Mouse (Mus musculus) CH12.LX (cell line): ENCODE measurements at regions not wholly inside any gene's neighbourhood (a gene's known extent, or its start where the extent isn't known, plus 50 kb on each side); places are given as distances from the start of the nearest gene placed in this dataset.

Experiments
- DNase-seq: peaks from one replicate; pipeline ENCODE4 v3.0.0-alpha.2; 2013; ENCODE audit errors: extremely low read depth
- H3K27ac ChIP-seq: 2 replicates; pipeline ENCODE4 v1.5.1; 2012; ENCODE audit warnings: low read depth, mild to moderate bottlenecking, control low read depth, moderate library complexity; ENCODE audit not compliant: insufficient read depth
- H3K27me3 ChIP-seq: replicated peaks from 2 replicates; pipeline ENCODE3; 2012; ENCODE audit warnings: inconsistent platforms
- H3K36me3 ChIP-seq, 2 experiments: replicated peaks in 1 of 2; 2 replicates each; pipeline versions ENCODE3 to v1.6.1; 2012; ENCODE audit warnings: inconsistent platforms in 1 of 2, low read length in 1 of 2, mild to moderate bottlenecking in 1 of 2, mixed read lengths in 1 of 2, moderate library complexity in 1 of 2; ENCODE audit not compliant: control insufficient read depth in 1 of 2, insufficient read depth in 1 of 2
- H3K4me1 ChIP-seq, 2 experiments: 2 replicates each; pipeline ENCODE4 v1.6.1; 2012; ENCODE audit warnings: inconsistent platforms in 1 of 2, moderate library complexity in 1 of 2; ENCODE audit not compliant: insufficient read depth in 2 of 2, control insufficient read depth in 1 of 2
- H3K4me2 ChIP-seq: 2 replicates; pipeline ENCODE4 v1.6.1; 2012; ENCODE audit warnings: low read depth, mild to moderate bottlenecking, control low read depth; ENCODE audit not compliant: poor library complexity, insufficient read depth, severe bottlenecking
- H3K4me3 ChIP-seq, 3 experiments: fragments of 150-350 bp in 1 of 3; sonication (generic) in 1 of 3; replicated peaks in 1 of 3; 2 replicates each; pipeline versions ENCODE3 to v1.5.1; 2011 to 2012; ENCODE audit warnings: low read depth in 2 of 3, low read length in 2 of 3, mild to moderate bottlenecking in 2 of 3, moderate library complexity in 2 of 3, control low read depth in 1 of 3, improper control_type of control experiment in 1 of 3, inconsistent platforms in 1 of 3, mixed read lengths in 1 of 3; ENCODE audit not compliant: poor library complexity in 1 of 3
- H3K79me2 ChIP-seq: replicated peaks from 2 replicates; pipeline ENCODE4 v1.6.1; 2012; ENCODE audit warnings: mild to moderate bottlenecking, moderate library complexity; ENCODE audit not compliant: control insufficient read depth, poor library complexity, insufficient read depth, severe bottlenecking; ENCODE audit errors: extremely low read depth
- H3K9ac ChIP-seq: 2 replicates; pipeline ENCODE4 v1.6.1; 2012; ENCODE audit warnings: low read depth, mild to moderate bottlenecking, control low read depth, moderate library complexity; ENCODE audit not compliant: insufficient read depth
- H3K9me3 ChIP-seq: replicated peaks from 2 replicates; pipeline ENCODE3; 2012; ENCODE audit warnings: low read length, inconsistent platforms, mixed read lengths
- GABPA ChIP-seq: IDR thresholded peaks from 2 replicates; pipeline ENCODE4 v1.6.1; 2012; ENCODE audit warnings: low read depth, low read length, improper control_type of control experiment, inconsistent platforms; ENCODE audit not compliant: insufficient replicate concordance
- JUN ChIP-seq: IDR thresholded peaks from 2 replicates; pipeline ENCODE4 v1.6.1; 2011; ENCODE audit warnings: low read depth, mild to moderate bottlenecking, low read length, improper control_type of control experiment, moderate library complexity; ENCODE audit not compliant: insufficient read depth
- MAFK ChIP-seq: IDR thresholded peaks from 2 replicates; pipeline ENCODE4 v1.6.1; 2011; ENCODE audit warnings: low read length, improper control_type of control experiment; ENCODE audit not compliant: insufficient replicate concordance
- MXI1 ChIP-seq: IDR thresholded peaks from 2 replicates; pipeline ENCODE4 v1.6.1; 2011; ENCODE audit warnings: mild to moderate bottlenecking, low read depth, low read length, improper control_type of control experiment
- NRF1 ChIP-seq: IDR thresholded peaks from 2 replicates; pipeline ENCODE4 v1.6.1; 2014; ENCODE audit warnings: low read depth, mild to moderate bottlenecking, inconsistent platforms, low read length, improper control_type of control experiment, moderate library complexity
- RAD21 ChIP-seq: IDR thresholded peaks from 2 replicates; pipeline ENCODE4 v1.6.1; 2011; ENCODE audit warnings: low read depth, mild to moderate bottlenecking, low read length, improper control_type of control experiment, moderate library complexity
- SIN3A ChIP-seq: IDR thresholded peaks from 2 replicates; pipeline ENCODE4 v1.6.1; 2012; ENCODE audit warnings: low read length, improper control_type of control experiment, inconsistent platforms
- UBTF ChIP-seq: IDR thresholded peaks from 2 replicates; pipeline ENCODE4 v1.6.1; 2012; ENCODE audit warnings: low read depth, mild to moderate bottlenecking, inconsistent platforms, low read length, improper control_type of control experiment, moderate library complexity
- dilution Hi-C: fragments of 300-500 bp; cut with MboI; formaldehyde crosslinking; loops from 2 replicates; pipeline ENCODE4 v1.14.3; 2020; ENCODE audit warnings: low sequenced_read_pairs; ENCODE audit not compliant: extremely low pct_unique_long_range_greater_than_20kb, extremely low pct_ligation_motif_present
- in situ Hi-C: fragments of 300-500 bp; cut with MboI; formaldehyde crosslinking; loops from 3 replicates; pipeline ENCODE4 v1.14.3; 2019; ENCODE audit warnings: low sequenced_read_pairs, low pct_ligation_motif_present, low pct_unique_long_range_greater_than_20kb, mixed read lengths

DNA sequence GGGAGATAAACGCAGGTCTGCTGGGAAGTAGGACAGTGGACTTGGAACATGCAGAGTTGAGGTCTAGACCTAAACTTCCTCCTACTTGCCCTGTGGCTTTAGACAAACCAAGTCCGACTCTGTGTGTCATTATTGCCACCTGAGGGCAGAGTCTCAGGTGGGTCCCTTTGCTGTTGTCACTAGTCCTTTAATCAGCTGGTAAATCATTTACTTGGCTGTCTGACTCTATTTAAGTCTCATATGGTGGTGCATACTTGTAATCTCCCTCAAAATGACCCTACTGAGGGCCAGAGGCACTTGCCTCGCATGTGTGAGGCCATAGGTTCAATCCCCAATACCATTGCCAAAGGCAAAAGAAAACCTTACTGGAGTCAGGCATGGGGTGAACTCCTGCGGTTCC lies 62.7 kb upstream of the Itga11 start:
- H3K79me2 ChIP-seq: no peaks in the 10 kb centered on the region
- DNase-seq: no peak
- in situ Hi-C loops (no loop called here), dilution Hi-C loops (no loop called here)
- no peaks in the 10 kb centered on the region for H3K36me3 ChIP-seq
- peaks cover 11% of the 10 kb centered on the region for H3K27me3 ChIP-seq
- H3K9me3 ChIP-seq: peaks cover 6% of the 10 kb centered on the region
- H3K27ac ChIP-seq: no peak overlapping the region
- H3K4me1 ChIP-seq: no peaks in the 10 kb centered on the region
- no peak overlapping the region for H3K4me3 ChIP-seq
- TF ChIP-seq UBTF: no peak
- no peak overlapping the region for H3K4me2 ChIP-seq
- no peak overlapping the region for H3K9ac ChIP-seq

DNA sequence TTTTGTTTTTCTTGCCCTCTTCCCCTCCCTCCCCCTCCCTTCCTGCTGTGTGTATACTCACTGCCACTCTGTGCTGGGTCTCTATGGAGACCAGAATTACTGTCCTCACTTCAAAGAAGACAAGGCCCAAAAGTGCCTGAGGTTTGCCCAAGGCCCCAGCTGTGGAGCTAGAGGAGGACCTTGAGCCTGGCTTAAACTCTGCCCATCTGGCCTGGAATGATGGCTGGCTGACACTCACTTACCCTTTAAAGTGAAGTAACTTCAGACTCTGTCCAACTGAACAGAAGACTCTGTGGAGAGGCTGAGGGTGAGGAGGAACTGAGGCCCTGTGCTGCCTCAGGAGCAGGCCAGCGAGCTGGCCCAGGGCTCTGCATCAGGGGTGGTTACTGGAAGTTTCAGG lies 61.8 kb upstream of the Itga11 start:
- Histone ChIP-seq H3K36me3 (no peaks in the 10 kb centered on the region), H3K9ac (no peak overlapping the region), H3K79me2 (no peaks in the 10 kb centered on the region), H3K4me3 (no peak overlapping the region), H3K4me1 (no peaks in the 10 kb centered on the region), H3K27ac (no peak overlapping the region), H3K27me3 (peaks cover 8% of the 10 kb centered on the region), H3K4me2 (no peak overlapping the region), H3K9me3 (peaks cover under 1% of the 10 kb centered on the region)
- no peak for DNase-seq
- no peak for TF ChIP-seq JUN
- no peak for TF ChIP-seq RAD21
- no peak for TF ChIP-seq NRF1
- no peak for TF ChIP-seq SIN3A
- no peak for TF ChIP-seq MXI1
- no peak for TF ChIP-seq GABPA
- in situ Hi-C loops (no loop called here), dilution Hi-C loops (no loop called here)

DNA sequence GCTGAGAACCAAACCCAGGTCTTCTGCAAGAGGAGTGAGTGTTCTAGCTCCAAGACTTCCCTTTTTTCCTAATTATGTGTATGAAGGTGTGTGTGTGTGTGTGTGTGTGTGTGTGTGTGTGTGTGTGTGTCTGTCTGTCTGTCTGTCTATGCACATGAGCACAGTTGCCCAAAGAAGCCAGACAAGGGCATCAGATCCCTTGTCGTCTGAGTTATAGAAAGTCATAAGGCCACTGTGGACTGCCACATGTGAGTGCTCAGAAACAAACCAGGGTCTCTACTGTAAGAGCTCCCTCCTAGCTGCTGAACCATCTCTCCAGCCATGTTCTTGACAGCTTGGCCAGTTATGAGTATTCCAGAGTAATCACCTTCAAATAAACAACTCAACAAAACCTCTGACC lies 58.6 kb upstream of the Itga11 start:
- Histone ChIP-seq H3K27ac (no peak overlapping the region), H3K36me3 (no peaks in the 10 kb centered on the region), H3K4me3 (no peak overlapping the region), H3K4me2 (no peak overlapping the region)
- in situ Hi-C loops: no loop called here
- DNase-seq: no peak
- no peak for TF ChIP-seq NRF1
- no peak for TF ChIP-seq MAFK
- TF ChIP-seq, all 38 proteins: peak for 0
- Histone ChIP-seq H3K27me3 (peaks cover 3% of the 10 kb centered on the region), H3K9me3 (no peaks in the 10 kb centered on the region), H3K4me1 (peaks cover 0 to 4% of the 10 kb centered on the region in 2 experiments; a peak in 2 of 4 replicates), H3K79me2 (no peaks in the 10 kb centered on the region), H3K9ac (no peak overlapping the region)
- dilution Hi-C loops: no loop called here
